Mouse (Mus musculus) telencephalon, adult 2 months (tissue): ENCODE data around the gene Gm13090.
A peak's percentile ranks its signal among the peaks of the same experiment; 100 is the strongest.

Source experiments
- DNase-seq: peaks from one replicate; pipeline ENCODE4 v3.0.0-alpha.2; 2011; ENCODE audit warnings: low read depth, low spot score

Gene Gm13090

GRCm38 (mm10) chr4:151137701-151138100, 48.3 kb downstream of the Gm13090 start:
- no peak for DNase-seq

GRCm38 (mm10) chr4:151138135-151138534, 48.8 kb downstream of the Gm13090 start:
- no peak for DNase-seq

GRCm38 (mm10) chr4:151138586-151138985, 49.2 kb downstream of the Gm13090 start:
- DNase-seq = no peak

GRCm38 (mm10) chr4:151139053-151139840, 49.9 kb downstream of the Gm13090 start:
- peak; percentile 71 for DNase-seq

- DNase-seq = peak; percentile 94
These were observed 51.1 kb downstream of the Gm13090 start for GRCm38 (mm10) chr4:151140368-151140982.
